Mouse (Mus musculus): ENCODE data around the gene Slc5a2.
A peak's percentile ranks its signal among the peaks of the same experiment; 100 is the strongest.

Slc5a2 gene

DNA sequence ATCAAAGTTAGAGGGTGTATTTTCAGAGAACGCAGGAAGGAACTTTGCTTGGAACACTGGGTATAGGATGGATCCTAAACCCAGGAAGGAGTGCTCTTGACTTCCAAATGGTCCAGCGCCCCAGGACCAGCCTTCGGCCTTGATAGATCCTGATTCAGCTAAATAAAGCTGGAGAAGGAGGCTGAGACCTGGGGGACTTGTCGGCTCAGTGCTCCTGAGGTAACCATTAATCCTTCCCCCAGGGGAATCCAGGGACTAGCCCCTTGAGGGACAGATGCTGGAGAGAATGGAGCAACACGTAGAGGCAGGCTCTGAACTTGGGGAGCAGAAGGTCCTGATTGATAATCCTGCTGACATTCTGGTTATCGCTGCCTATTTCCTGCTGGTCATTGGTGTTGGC is at the start of gene Slc5a2:
TSS of gene Slc5a2 (plus strand) at position 247 of the 400 bp plus-strand sequence.
- DNase-seq (ENCODE audit: low read depth): no peak

DNA sequence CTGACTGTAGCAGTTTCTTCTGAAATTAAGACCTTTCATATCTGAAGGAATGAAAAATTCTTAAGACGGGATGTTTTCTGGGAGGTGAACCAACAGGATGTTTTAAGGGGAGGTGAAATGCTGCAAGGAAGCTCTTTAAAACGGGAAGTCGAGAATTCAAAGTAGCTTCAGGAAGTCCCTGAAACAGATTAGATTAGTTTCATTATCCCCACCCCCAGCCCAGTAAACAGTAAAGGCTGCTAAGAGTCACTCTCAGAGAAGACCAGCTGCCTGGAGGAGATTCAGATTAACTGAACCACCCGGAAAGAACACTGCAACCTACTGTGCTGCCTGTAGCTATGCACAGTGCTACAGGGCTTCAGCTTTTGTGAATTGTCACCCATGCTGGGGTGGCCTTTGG is 45.5 kb upstream of the Slc5a2 start:
- no peak for DNase-seq (ENCODE audit: low read depth)

DNA sequence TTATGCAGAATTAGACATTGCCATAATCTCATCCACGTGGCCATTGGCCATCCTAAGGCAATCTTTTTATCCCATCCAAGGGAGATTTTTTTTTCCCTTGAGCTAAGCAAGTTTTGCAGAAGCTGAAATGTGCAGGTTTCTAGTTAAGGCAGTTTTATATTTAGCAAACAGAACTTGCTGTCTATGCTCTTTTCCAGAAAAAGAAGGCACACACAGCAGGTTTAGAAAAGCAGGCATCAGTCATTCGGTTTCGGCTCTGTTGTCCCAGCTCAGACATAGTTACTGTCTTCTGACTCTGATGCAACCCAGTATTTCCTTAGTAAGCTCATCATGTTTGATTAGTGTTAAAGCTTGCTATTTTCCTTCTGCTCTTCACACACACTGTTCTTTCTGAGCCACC is 44.5 kb upstream of the Slc5a2 start:
- DNase-seq (ENCODE audit: low read depth): no peak

DNA sequence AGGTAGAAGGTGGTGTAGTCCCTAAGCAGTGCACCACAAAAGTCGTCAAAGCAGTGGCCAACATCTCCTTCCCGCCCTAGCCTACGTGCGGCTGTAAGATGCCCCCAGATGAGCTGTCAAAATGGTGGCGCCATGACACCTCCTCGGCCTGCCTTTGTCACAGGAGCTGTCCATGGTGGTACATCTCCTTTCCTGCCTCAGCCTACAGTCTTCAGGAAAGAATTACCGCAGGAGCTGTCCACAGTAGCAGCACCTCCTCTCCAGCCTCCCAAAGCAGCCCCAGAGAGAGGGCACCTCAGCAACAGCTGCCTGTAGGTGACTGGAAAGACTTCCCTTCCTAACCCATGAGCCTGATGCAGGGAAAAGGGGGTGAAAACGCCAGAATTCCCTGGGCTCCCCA is 33.7 kb upstream of the Slc5a2 start:
- no peak for DNase-seq (ENCODE audit: low read depth)

DNA sequence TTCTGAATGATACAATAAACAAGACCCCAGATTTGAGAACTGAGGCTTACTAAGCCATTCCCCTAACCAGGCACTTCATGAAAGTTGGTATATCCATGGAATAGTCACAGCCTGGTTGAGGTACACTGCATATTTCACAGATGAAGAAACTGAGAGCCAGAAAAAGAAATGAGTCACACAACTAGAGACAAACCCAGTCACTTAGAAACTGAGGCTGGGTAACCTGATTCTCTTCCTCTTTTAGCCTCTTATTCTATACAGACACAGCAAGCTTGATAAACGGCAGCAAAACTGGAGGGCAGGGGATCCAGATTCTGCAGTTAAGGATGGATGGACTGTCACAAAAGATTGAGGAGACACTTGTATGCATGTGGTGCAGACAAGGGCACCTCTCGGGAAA is 30.7 kb upstream of the Slc5a2 start:
- no peak for DNase-seq (ENCODE audit: low read depth)

DNA sequence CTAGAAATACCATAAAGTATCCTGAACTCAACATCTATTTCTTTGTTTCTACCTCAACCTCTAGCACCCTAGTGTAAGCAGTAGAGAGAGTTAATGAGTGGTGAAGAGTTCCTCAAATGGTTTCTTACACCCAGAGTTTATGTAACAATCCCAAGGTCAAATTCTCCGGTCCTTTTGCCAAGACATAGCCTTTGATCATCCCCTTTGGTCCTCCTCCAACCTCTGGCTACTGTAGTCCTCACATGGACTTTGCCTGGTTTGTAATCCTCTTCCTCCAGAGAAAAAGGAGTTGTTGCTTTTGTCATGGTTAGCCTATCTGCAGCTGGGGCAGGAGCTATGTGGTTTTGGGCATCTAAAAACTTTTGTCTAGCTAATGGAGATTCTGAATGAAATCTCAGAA is 30.0 kb upstream of the Slc5a2 start:
- no peak for DNase-seq (ENCODE audit: low read depth)

DNA sequence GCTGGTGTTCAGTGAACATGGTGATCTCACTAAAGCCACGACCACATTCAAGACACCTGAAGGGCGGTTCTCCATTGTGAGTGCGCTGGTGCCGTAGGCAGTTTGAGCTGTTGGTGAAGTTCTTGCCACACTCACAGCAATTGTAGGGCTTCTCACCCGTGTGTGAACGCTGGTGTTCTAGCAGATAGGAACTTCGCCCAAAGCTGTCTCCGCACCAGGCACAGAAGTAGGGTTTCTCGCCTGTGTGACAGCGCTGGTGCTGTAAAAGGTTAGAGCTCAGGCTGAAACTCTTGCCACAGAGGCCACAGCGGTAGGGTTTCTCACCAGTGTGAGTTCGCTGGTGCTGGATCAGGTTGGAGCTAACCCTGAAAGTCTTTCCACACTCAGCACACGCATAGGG is 29.0 kb upstream of the Slc5a2 start:
- DNase-seq (ENCODE audit: low read depth): no peak

DNA sequence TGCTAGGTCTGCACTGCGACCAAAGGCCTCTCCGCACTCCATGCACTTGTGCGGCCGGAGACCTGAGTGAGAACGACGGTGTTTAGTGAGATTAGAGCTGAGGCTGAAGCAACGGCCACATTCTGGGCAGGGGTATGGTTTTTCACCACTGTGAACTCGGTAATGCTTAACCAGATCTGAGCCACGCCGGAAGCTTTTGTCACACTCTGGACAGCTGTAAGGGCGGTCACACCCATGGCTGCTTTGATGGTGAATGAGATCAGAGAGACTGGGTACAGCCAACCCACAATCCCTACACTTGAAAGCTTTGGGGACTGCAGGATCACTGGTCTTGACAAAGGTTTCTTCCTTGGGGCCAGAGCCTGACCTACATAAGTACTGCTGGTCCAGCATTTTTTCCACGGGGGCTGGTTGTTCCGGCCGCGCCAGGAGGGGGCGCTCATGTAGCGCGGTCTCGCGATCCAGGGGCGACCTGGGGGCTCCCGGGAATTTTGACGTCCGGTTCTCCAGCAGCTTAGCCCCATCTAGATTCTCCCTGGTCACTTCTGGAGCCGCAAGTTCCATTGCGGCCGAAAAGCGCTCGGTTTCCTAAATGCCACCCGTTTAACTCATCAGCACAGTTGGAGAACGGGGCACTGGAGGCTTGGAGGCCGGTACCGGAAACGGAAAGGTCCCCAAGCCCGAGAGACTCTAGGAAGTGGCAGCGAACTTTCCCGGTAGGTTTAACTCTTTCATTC is 28.4 kb upstream of the Slc5a2 start, which contains the start of gene Armc5:
TSS of gene Armc5 (plus strand) at position 487 of the 737 bp plus-strand sequence.
- DNase-seq (ENCODE audit: low read depth): peak; percentile 79

DNA sequence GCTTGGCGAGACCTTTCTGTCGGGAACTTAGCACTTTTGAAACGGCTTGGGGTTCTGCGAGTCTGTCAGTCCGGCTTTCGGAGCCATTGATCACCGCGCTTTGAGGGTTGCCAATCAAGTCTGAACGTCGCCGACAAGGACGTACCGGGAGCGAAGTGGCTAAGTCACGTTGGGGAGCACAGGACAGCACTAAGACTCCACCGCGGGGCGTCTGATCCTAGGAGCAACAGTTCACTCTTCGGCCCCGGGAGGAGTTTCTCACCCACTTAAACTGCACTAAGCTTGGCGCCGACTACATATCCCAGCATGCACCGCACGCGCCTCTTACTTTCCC is 27.9 kb upstream of the Slc5a2 start:
- DNase-seq (ENCODE audit: low read depth): no peak

DNA sequence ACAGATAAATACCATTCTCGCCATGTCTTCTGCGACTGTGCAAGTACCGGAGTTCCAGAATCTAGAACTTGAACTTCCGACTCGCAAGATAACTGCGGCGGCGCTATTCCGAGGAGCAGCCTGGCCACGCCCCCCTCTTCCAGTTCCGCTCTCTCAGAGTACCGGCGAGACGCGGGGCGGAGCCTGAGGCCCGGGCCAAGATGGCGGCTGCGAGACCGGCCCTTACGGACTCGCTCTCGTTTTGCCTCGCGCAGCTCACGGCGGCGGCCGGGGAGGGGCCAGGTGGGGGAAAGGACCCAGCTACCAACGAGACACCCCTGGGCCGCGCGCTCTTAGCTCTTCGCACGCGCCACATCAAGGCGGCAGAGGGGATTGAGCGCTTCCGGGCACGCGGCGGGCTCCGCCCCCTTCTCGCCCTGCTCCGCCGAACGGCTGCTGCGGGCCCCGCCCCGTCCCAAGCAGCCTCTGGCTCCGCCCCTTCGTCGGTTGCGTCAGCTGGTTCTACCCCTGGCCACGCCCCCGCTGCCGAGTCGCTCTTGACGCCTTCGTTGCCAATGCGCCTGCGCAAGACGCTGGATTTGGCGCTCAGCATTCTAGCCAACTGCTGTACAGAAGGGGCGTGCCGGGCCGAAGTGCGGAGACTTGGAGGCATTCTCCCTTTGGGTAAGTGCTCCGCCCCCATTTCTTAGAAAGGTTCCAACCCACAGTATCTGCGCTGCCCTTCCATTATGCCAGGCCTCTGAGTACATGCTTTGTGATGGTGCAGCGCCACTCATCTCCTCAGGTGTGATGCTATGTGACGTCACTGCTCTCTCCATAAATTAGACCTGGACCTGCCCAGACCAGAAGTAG is 27.3 kb upstream of the Slc5a2 start, which contains the start of gene 9130023H24Rik:
TSS of gene 9130023H24Rik (minus strand) at position 105 of the 852 bp plus-strand sequence.
- peak; percentile 100 for DNase-seq (ENCODE audit: low read depth)

DNA sequence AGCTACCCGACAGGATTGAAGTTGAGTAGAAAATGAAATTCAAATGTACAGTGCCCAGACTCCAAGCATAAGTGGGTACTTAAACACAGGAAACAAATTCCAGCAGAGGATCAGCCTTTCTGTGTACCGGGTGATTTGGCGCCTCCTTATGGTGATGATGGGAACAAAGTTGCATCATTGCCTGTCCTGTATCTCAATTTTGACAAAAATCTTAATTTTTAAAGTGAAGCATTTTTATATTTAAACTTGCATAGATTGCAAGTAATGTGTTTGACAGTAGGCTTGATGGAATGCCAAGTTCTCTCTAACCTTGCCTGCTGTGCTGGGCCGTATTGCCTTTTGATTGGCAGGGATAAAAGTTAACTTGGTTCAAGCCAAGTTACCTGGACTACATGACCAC is 26.5 kb upstream of the Slc5a2 start:
- DNase-seq (ENCODE audit: low read depth): peak; percentile 75

DNA sequence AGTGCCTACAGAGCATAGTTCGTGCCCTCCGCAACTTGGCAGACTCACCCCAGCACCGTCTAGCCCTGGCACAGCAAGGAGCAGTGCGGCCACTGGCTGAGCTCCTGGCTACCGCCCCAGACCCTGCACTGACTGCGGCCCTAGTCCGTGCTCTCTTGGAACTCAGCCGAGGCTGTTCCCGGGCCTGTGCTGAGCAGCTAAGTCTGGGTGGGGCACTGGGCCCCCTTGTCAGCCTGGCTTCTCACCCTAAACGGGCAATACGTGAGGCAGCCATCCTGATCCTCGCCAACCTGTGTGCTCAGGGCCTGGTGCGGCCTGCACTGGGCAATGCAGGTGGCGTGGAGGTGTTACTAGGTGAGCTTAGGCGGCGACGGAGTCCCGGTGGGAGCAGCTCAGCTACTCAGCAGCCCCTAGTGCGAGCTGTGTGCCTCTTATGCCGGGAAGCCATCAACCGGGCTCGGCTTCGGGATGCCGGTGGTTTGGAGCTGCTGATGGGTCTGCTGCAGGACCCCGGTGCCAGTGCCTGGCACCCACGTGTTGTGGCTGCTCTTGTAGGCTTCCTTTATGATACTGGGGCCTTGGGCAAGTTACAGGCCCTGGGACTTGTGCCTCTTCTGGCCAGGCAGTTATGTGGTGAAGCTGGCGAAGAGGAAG is 25.2 kb upstream of the Slc5a2 start:
- no peak for DNase-seq (ENCODE audit: low read depth)

DNA sequence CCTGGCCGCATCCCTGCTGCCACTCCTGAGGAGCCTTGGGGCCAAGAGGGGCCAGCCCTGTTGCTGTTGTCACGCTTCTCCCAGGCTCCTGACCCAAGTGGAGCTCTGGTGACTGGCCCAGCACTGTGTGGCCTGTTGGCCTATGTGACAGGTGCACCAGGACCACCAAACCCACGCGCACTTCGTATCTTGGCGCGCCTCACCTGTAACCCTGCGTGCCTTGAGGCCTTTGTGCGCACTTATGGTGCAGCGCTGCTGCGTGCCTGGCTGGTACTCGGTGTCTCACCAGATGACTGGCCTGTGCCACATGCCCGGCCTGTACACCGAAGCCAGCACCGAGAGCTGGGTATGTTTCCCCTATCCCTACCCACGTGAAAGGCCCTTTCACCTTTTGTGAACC is 23.1 kb upstream of the Slc5a2 start:
- no peak for DNase-seq (ENCODE audit: low read depth)

DNA sequence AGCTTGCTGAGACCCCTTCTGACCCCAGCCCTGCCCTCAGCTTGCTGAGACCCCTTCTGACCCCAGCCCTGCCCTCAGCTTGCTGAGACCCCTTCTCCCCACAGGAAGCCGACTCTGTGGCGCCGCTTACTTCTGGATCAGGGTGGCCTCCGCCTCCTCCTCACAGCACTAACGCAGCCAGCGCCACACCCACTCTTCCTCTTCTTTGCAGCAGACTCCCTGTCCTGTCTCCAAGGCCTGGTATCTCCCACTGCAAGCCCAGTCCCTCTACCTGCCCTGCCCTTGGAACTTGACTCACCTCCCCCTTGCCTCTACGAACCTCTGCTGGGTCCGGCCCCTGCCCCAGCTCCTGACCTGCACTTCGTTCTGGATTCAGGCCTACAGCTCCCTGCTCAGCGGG is 21.5 kb upstream of the Slc5a2 start:
- DNase-seq (ENCODE audit: low read depth): no peak

DNA sequence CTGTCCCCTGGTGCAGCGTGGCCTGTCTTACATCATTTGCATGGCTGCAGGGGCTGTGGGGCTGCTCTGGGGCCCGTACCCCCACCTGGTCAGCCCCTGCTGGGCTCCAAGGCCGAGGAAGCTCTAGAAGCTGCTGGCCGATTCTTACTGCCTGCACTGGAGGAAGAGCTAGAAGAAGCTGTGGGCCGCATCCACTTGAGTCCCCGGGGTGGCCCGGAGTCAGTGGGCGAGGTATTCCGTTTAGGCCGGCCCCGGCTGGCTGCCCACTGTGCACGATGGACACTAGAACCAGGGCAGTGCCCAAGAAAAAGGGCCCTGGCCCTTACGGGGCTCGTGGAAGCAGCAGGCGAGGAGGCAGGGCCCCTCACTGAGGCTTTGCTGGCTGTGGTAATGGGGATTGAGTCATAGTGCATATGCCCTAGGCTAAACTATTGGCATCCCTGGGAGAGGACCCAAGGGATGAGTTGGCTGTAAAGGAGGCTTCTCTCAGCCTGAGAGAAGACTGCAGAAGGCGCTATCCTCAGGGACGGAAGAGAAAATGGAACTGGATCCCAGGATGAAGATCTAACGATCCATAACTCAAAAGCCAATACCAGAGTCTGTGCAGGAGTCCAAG is 20.9 kb upstream of the Slc5a2 start:
- DNase-seq (ENCODE audit: low read depth): no peak

DNA sequence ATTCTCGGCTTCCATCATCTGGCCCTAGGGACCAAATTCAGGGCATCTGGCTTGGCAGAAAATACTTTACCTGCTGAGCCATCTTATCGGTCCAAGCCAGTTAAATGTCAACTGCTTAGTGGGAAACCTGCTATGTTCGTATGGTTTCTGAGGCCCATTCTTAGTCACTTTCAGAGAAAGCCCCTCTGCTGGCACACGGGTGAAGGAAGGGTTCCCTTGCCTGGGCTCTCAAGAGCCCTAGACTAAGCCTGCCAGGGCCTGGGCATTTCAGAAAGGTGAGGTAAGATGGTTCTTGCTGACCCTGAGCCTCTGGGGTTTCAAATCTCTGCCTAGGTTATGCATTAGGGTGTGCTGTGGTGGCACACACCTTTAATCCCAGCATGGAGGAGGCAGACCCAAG is 19.9 kb upstream of the Slc5a2 start:
- no peak for DNase-seq (ENCODE audit: low read depth)

DNA sequence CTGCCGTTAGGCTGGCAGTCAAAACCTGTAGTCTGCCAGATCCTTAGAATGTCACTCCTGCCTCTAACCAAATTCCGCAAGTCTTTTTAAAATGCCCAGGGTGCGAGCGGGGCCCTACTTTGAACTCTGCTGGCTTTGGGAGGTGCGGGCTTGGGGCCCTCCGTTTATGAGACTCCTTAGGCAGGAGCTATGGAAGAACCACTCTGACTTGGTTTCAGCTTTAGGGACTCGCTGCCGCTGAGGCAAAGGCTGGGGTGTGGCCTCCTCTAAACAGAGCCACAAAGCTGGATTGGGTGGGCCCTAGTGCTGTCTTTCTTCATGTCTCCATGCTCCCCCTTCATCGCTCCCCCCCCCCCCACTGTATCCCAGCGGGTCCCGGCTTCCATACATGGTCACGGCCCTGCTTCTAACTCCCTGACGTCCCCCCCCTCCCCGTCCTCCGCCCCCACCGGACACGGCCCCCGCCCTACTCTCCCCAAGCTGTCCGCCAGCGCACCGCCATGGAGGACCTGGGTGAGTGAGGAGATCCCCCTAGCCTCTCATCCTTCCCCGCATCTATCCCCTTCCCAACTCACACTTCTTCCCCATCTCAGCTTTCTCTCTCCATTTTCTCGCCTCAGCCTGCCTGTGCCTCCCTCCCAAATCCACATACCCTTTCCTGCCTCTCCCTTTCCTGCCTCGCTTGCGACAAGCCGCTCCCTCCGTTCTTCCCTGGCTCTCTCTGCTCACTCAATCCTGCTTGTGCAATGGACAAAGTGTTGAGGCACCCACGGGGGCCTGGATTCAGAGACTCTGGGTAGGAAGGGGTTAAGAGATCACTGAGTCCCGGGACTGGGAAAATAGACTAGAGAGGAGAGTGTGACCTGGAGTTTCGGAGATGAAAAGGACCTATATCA is 18.7 kb upstream of the Slc5a2 start, which contains the start of gene Tgfb1i1:
TSS of gene Tgfb1i1 (plus strand) at position 317 of the 896 bp plus-strand sequence.
- DNase-seq (ENCODE audit: low read depth): no peak

DNA sequence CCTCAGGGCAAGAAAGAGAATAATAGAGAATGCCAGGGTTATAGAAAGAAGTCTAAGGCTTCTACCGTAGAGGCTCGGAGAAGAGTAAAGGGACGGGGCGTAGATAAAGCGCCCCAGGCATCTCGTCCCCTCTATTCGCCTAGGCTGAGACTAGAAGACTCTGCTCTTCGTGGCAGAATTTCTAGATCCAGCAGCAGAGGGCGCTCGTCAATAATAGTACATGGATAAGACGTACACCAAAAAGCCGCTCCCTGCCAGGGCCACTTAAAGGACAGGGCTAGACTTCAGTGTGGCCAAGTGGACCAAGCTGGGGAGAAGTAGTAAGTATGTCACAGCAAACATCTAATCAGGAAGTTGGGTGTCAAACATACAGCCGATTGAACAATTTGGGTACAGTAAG is 18.0 kb upstream of the Slc5a2 start:
- DNase-seq (ENCODE audit: low read depth): peak; percentile 84

DNA sequence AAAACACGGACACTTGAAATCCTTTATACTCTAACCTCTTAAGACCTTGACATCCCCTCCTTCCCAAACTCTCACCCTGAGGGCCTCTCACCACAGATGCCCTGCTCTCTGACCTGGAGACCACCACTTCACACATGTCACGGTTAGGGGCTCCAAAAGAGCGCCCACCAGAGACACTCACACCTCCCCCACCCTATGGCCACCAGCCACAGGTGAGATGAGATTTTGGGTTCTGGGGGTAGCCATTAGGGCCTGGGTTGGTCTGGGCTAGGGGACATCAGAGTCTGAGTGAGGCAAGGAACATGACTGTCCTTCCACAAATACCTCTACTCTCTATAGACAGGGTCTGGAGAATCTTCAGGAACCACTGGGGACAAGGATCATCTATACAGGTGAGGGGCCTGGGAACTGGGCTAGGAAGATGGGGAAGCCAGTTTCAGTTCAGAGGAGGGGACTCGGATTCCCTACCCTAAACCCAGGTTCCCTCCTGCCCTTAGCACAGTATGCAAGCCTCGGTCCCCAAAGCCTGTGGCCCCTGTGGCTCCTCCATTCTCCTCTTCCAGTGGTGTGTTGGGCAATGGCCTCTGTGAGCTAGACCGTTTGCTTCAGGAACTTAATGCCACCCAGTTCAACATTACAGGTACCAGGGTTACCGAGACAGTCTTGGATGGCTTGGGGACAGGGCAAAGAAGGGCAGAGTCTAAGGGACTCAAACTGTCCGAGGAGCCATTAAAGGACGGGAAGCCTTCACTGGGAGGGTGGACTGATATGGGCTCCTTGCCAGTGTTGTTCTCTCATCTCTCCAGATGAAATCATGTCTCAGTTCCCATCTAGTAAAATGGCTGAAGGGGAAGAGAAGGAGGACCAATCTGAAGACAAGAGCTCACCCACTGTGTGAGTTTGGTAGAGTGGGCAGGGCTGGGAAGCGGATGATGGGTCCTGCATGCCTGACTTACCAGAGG is 17.1 kb upstream of the Slc5a2 start:
- DNase-seq (ENCODE audit: low read depth): no peak

DNA sequence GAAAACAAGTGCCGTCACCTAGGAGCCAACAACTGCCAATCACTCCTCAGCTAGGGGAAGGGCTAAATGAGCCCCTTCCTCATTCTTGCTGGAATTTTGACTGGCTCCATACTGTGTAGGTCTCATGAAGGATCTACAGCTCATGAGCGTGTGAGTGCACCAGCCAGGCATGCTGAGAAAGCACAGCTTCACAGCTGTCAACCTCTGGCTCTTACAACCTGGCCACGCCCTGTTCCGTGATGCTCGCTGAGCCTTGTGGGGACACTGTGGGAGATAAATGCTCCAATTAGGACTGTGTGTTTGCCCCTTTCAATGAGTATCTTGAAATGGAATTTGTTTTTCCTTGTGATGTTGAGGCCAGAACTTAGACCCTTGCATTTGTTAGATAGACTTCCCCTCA is 15.5 kb upstream of the Slc5a2 start:
- no peak for DNase-seq (ENCODE audit: low read depth)

Data from naive thymus-derived CD4-positive, alpha-beta T cell, adult 2 months (primary cell).